Mouse (Mus musculus) testis, adult 2 months (tissue): Measurements from ENCODE around the gene Vmn1r55.
"Not testable (repeated sequence)": the region's sequence is repeated elsewhere in the genome, so short reads cannot be mapped to it uniquely, and the experiment has no call there.

Experiments
- CTCF ChIP-seq: fragments of 200-500 bp; IDR thresholded peaks from 2 replicates; pipeline ENCODE4 v1.5.1; 2012; ENCODE audit warnings: low read depth, mild to moderate bottlenecking, inconsistent platforms, low read length, moderate library complexity; ENCODE audit not compliant: control insufficient read depth, insufficient read depth, insufficient replicate concordance
- POLR2A ChIP-seq: fragments of 200-500 bp; IDR thresholded peaks from 2 replicates; pipeline ENCODE4 v1.6.1; 2012; ENCODE audit warnings: low read depth, mild to moderate bottlenecking, inconsistent platforms, low read length, moderate library complexity; ENCODE audit not compliant: control insufficient read depth

DNA sequence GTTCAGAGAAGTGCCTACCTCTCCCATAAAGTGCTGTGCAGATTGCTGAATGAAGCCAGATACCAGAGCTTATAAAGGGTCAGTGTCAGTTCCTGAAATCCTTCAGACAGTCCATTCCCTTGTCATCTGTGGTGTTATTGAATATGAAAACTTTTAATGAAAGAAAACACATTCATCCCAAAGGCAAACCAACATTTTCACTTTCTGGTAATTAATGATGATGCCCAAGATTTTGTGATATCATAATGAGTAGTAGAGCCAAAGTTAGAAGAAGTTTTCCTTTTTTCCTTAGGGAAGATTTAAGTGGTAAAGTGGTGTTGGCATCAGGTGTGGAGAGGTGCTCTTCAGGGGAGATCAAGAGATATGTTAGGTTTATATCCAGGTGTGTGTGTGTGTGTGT is at the start of gene Vmn1r55:
- TF ChIP-seq CTCF, POLR2A: not testable (repeated sequence)
